Mouse (Mus musculus) midbrain, postnatal 0 days (tissue): ENCODE results near the gene Slc16a14. TPM values are rescaled to one million over a fixed set of nuclear protein-coding genes. Genes with fewer than 3 reads are reported as not detected.

Source experiments
- ATAC-seq: fragments of 200-750 bp; cut with Nextera tagmentation; 2 replicates; pipeline ENCODE4 v1.8.0; 2017; ENCODE audit warnings: moderate number of reproducible peaks, mild to moderate bottlenecking, moderate TSS enrichment, moderate library complexity; ENCODE audit not compliant: low FRiP score
- DNase-seq: peaks from one replicate; pipeline ENCODE4 v3.0.0-alpha.2; 2015; ENCODE audit warnings: low spot score
- H3K27ac ChIP-seq: fragments of 300-500 bp; sonication (generic); 2 replicates; pipeline ENCODE4 v1.5.1; 2014; ENCODE audit warnings: low read depth, mild to moderate bottlenecking, low read length, mixed read lengths
- H3K27me3 ChIP-seq: fragments of 300-500 bp; sonication (generic); 2 replicates; pipeline ENCODE4 v1.6.1; 2014; ENCODE audit warnings: low read length, control low read depth, mixed read lengths; ENCODE audit not compliant: insufficient read depth
- H3K36me3 ChIP-seq: fragments of 300-500 bp; sonication (generic); 2 replicates; pipeline ENCODE4 v1.6.1; 2014; ENCODE audit warnings: low read length, control low read depth, mixed read lengths; ENCODE audit not compliant: insufficient read depth
- H3K4me1 ChIP-seq: fragments of 300-500 bp; sonication (generic); 2 replicates; pipeline ENCODE4 v1.6.1; 2014; ENCODE audit warnings: mild to moderate bottlenecking, control low read depth, antibody characterized with exemption, low read length, mixed read lengths; ENCODE audit not compliant: insufficient read depth
- H3K4me2 ChIP-seq: fragments of 300-500 bp; sonication (generic); 2 replicates; pipeline ENCODE4 v1.6.1; 2014; ENCODE audit warnings: low read depth, mild to moderate bottlenecking, low read length, mixed read lengths; ENCODE audit not compliant: poor library complexity, severe bottlenecking
- H3K4me3 ChIP-seq: fragments of 300-500 bp; sonication (generic); 2 replicates; pipeline ENCODE4 v1.5.1; 2014; ENCODE audit warnings: low read depth, mild to moderate bottlenecking, low read length, moderate library complexity
- H3K9ac ChIP-seq: fragments of 300-500 bp; sonication (generic); replicated peaks from 2 replicates; pipeline ENCODE4 v1.6.1; 2014; ENCODE audit warnings: mild to moderate bottlenecking, low read length, moderate library complexity, mixed read lengths; ENCODE audit not compliant: poor library complexity, severe bottlenecking
- H3K9me3 ChIP-seq: fragments of 300-500 bp; sonication (generic); 2 replicates; pipeline ENCODE4 v1.6.1; 2016; ENCODE audit warnings: low read length, control low read depth
- CTCF ChIP-seq: IDR thresholded peaks from 2 replicates; pipeline ENCODE4 v1.5.1; 2016; ENCODE audit warnings: antibody characterized with exemption, mild to moderate bottlenecking
- WGBS: fragments of 180-500 bp; shearing (Covaris S2); extraction: QIAGEN DNeasy Blood & Tissue Kit; methylation state at CpG from one replicate; pipeline ENCODE4 v1.1.7; 2014; 5-methylcytosine and 5-hydroxymethylcytosine counted together
- polyA plus RNA-seq: library from polyadenylated mRNA; unstranded; fragments of >200 nt; fragmentation: Nextera tagmentation; extraction: Ambion mirVana; gene quantifications from 2 replicates; pipeline ENCODE4 v1.2.1, GENCODE M21; 2015
- total RNA-seq: library from RNA; depleted of rRNA; stranded (reverse); fragments of >200 nt; gene quantifications from 2 replicates; pipeline ENCODE4 v1.2.3, GENCODE M21; 2014; rRNA removed

Gene Slc16a14
- total and polyA plus RNA-seq, 2 experiments from 2014 or later: 17.5 to 19.7 TPM

DNA sequence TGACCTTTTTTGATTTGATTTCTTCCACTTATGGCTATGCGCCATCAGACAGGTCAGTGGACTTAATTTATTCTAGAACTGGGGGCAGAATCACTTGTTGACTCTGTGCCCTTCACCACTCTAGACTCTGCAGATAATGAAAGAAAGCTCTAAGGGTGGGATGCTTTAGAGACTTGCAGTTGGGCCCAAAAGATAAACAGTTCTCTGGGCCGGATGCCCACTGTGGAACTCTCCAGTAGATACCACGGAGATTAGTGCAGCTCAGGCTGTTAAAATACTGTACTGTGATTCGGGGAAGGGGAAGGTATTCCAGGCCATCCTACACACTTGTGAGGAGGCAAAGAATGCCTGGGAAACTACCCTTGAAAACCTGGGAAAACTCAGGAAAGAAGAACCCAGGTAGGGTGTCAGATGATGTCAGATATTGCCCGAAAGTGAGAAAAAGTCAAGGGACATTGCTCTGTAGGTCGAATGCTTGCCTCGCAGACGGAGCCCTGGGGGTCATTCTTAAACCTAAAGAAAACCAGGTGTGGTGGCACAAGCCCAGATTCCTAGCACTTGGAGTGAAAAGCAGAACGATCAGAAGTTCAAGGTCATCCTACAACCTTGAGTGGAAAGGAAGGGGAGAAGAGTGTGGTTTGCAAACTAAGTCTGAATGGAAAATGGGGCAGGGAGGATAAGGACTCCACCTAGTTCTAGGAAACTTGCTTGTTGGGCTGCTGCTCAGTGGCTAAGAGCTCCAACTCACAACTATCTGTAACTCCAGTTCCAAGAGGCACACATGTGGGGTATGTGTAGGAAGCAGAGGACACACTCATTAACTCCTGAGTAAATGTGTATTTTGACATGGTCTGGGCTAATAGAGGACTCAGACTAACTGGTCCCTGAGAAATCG lies 74.3 kb downstream of the Slc16a14 start:
- H3K4me1 ChIP-seq: no peaks in the 10 kb centered on the region
- H3K9ac ChIP-seq: no peak overlapping the region
- no peaks in the 10 kb centered on the region for H3K27me3 ChIP-seq
- no peaks in the 10 kb centered on the region for H3K9me3 ChIP-seq
- WGBS: 85% methylated on average over 10 of the region's 10 CpGs
- H3K27ac ChIP-seq: no peak overlapping the region
- DNase-seq (no peak), ATAC-seq (no peak)
- no peaks in the 10 kb centered on the region for H3K36me3 ChIP-seq
- no peak overlapping the region for H3K4me2 ChIP-seq
- no peak for TF ChIP-seq CTCF
- H3K4me3 ChIP-seq: no peak overlapping the region

DNA sequence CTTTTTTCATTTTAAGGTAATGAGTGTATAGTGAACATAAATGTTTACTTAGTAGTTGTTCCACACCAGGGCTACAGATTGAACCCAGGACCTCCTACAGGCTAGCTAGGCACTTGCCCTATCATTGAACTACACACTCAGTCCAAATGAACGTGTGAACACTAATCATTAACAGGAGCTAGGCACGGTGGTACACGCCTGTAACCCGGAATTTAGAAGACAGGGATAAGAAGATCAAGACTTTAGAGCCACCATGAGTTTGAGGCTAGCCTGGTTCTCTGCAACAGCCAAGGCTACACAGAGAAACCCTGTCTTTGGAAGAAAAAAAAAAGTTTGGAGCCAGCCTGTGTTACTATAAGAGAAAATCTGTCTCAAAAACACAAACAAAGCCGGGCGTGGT lies 75.3 kb downstream of the Slc16a14 start:
- Histone ChIP-seq H3K9me3 (no peaks in the 10 kb centered on the region), H3K9ac (no peak overlapping the region)

More for the DNA sequence above, 75.3 kb downstream of the Slc16a14 start:
- 94% methylated on average over 6 of the region's 6 CpGs for WGBS
- no peak overlapping the region for H3K4me2 ChIP-seq
- no peak for TF ChIP-seq CTCF
- DNase-seq (no peak), ATAC-seq (no peak)
- no peaks in the 10 kb centered on the region for H3K27me3 ChIP-seq
- no peaks in the 10 kb centered on the region for H3K4me1 ChIP-seq
- no peak overlapping the region for H3K27ac ChIP-seq
- no peak overlapping the region for H3K4me3 ChIP-seq
- no peaks in the 10 kb centered on the region for H3K36me3 ChIP-seq

Other genes starting within 250 kb of the Slc16a14 start
- gene Dner, start 238.9 kb downstream of the Slc16a14 start, total RNA-seq: 321 TPM in 2 replicates
- 323 and 326 TPM in 2 replicates for gene Dner, start 238.9 kb downstream of the Slc16a14 start, polyA plus RNA-seq
- 1.3 and 2.6 TPM in 2 replicates for gene Fbxo36, start 95.3 kb downstream of the Slc16a14 start, total RNA-seq
- 6.7 and 7.4 TPM in 2 replicates for gene Fbxo36, start 95.3 kb downstream of the Slc16a14 start, polyA plus RNA-seq
- 120 and 154 TPM in 2 replicates for gene Trip12, start 94.6 kb downstream of the Slc16a14 start, total RNA-seq
- 23.8 and 37.1 TPM in 2 replicates for gene Trip12, start 94.6 kb downstream of the Slc16a14 start, polyA plus RNA-seq
- gene Gm10553, start 165.0 kb upstream of the Slc16a14 start, total RNA-seq: not detected in 2 replicates
- not detected in 2 replicates for gene Gm10553, start 165.0 kb upstream of the Slc16a14 start, polyA plus RNA-seq
- gene A530032D15Rik, start 174.7 kb upstream of the Slc16a14 start, total RNA-seq: not detected in 2 replicates
- gene A530032D15Rik, start 174.7 kb upstream of the Slc16a14 start, polyA plus RNA-seq: not detected in 2 replicates